Mouse (Mus musculus) cortical plate, adult 2 months (tissue): ENCODE results near the gene Agtr1b. TPM values are rescaled to one million over a fixed set of nuclear protein-coding genes. Genes with fewer than 3 reads are reported as not detected.

Source experiments
- H3K27ac ChIP-seq: fragments of 200-500 bp; 2 replicates; pipeline ENCODE4 v1.5.1; 2012; ENCODE audit warnings: low read length, control low read depth, inconsistent platforms; ENCODE audit not compliant: insufficient read depth
- H3K4me1 ChIP-seq: fragments of 200-500 bp; 2 replicates; pipeline ENCODE4 v1.6.1; 2011; ENCODE audit warnings: low read length; ENCODE audit not compliant: control insufficient read depth, insufficient read depth
- H3K4me3 ChIP-seq: fragments of 200-500 bp; 2 replicates; pipeline ENCODE4 v1.5.1; 2011; ENCODE audit warnings: mild to moderate bottlenecking, low read length, control low read depth; ENCODE audit not compliant: insufficient read depth
- CTCF ChIP-seq: fragments of 200-500 bp; IDR thresholded peaks from 2 replicates; pipeline ENCODE4 v1.5.1; 2011; ENCODE audit warnings: mild to moderate bottlenecking, control low read depth, low read length; ENCODE audit not compliant: insufficient read depth; ENCODE audit errors: extremely low read depth
- POLR2A ChIP-seq: fragments of 200-500 bp; IDR thresholded peaks from 2 replicates; pipeline ENCODE4 v1.6.1; 2011; ENCODE audit warnings: mild to moderate bottlenecking, low read length, control low read depth; ENCODE audit not compliant: insufficient read depth; ENCODE audit errors: extremely low read depth
- polyA plus RNA-seq: library from polyadenylated mRNA; depleted of rRNA; stranded (reverse); fragments of >200 nt; gene quantifications from 2 replicates; pipeline ENCODE4 v1.2.3, GENCODE M21; 2012; rRNA removed

The Agtr1b gene
- polyA plus RNA-seq: 0.11 and 0.15 TPM in 2 replicates

GRCm38 (mm10) chr3:20366558-20367522, at the start of gene Agtr1b:
Agtr1b (minus strand) TSS chr3:20367177.
- H3K4me3 ChIP-seq: no peak within 1 kb of the TSS
- H3K27ac ChIP-seq: no peak within 1 kb of the TSS
- TF ChIP-seq CTCF: no peak
- no peak for TF ChIP-seq POLR2A
- H3K4me1 ChIP-seq: no peaks in the 10 kb centered on the region

DNA sequence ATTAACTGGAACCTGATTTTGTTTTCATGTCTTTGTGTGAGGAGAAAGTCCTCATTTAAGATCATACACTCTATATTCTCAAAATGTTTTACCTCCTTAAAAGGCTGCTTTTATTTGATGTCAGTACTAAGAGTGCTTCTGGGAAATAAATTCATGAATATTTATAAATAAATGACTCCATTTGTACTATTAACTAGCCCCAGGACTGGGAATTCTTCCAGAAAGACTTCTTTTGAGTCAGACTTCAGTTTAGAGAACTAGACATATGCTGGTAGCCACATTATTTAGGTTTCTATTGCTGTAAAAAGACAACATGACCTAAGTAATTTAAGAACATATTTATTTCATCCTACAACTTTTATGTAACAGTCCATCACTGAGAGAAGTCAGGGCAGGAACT, 13.4 kb downstream of the Agtr1b start:
- TF ChIP-seq CTCF (no peak), POLR2A (no peak)

GRCm38 (mm10) chr3:20348206-20348605, 18.8 kb downstream of the Agtr1b start:
- Histone ChIP-seq H3K27ac (no peak overlapping the region), H3K4me3 (no peak overlapping the region), H3K4me1 (no peaks in the 10 kb centered on the region)
- TF ChIP-seq POLR2A (no peak), CTCF (no peak)

More for the DNA sequence above, 13.4 kb downstream of the Agtr1b start:
- Histone ChIP-seq H3K27ac (no peak overlapping the region), H3K4me3 (no peak overlapping the region), H3K4me1 (no peaks in the 10 kb centered on the region)

DNA sequence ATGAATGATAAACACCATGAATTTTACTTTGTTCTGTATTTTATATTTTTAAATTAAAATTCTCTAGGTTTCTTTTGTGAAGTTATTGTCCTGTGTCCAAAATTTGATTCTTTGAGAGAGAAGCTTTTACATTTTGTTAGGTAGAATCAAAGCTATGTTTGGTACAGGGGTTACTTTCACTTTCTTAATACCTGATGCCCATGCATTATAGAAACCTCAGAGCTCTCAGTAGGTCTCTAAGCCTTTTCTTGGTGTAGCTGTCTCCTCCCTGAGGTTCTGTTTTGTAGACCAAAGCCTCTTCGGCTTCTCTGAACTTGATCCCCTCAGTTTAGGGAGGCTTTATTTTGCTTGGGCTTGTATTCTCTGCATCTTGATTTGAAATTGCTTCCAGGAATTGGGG, 26.6 kb downstream of the Agtr1b start:
- Histone ChIP-seq H3K4me1 (no peaks in the 10 kb centered on the region), H3K4me3 (no peak overlapping the region), H3K27ac (no peak overlapping the region)
- TF ChIP-seq CTCF (no peak), POLR2A (no peak)

GRCm38 (mm10) chr3:20334681-20335080, 32.3 kb downstream of the Agtr1b start:
- Histone ChIP-seq H3K4me3 (no peak overlapping the region), H3K27ac (no peak overlapping the region), H3K4me1 (no peaks in the 10 kb centered on the region)
- TF ChIP-seq CTCF (no peak), POLR2A (no peak)

- Histone ChIP-seq H3K27ac (no peak overlapping the region), H3K4me1 (no peaks in the 10 kb centered on the region), H3K4me3 (no peak overlapping the region)
- TF ChIP-seq CTCF: no peak
These were observed 49.7 kb downstream of the Agtr1b start for GRCm38 (mm10) chr3:20317233-20317632.

DNA sequence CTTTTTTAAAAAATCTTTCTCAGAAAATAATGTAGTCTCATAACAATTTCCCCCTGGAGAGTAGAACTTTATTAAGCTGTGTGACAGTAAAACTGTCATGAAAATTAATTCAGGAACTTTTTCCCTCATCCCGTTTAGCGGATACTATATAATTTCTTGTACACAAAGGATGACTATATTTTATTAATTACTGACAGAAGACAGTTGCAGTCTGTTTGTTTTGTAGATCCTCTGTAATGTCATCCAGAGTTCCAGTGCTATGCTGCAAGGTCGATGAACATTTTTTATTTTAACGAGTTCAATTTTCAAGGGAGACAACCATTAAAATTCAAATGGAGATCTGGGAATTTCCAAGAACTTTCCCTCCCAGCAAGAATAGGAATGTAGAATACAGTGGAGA, 57.8 kb downstream of the Agtr1b start:
- Histone ChIP-seq H3K4me1 (no peaks in the 10 kb centered on the region), H3K4me3 (no peak overlapping the region), H3K27ac (no peak overlapping the region)
- no peak for TF ChIP-seq POLR2A
- no peak for TF ChIP-seq CTCF

GRCm38 (mm10) chr3:20307256-20307655, 59.7 kb downstream of the Agtr1b start:
- no peaks in the 10 kb centered on the region for H3K4me1 ChIP-seq
- H3K4me3 ChIP-seq: no peak overlapping the region
- TF ChIP-seq CTCF (no peak), POLR2A (no peak)
- no peak overlapping the region for H3K27ac ChIP-seq

DNA sequence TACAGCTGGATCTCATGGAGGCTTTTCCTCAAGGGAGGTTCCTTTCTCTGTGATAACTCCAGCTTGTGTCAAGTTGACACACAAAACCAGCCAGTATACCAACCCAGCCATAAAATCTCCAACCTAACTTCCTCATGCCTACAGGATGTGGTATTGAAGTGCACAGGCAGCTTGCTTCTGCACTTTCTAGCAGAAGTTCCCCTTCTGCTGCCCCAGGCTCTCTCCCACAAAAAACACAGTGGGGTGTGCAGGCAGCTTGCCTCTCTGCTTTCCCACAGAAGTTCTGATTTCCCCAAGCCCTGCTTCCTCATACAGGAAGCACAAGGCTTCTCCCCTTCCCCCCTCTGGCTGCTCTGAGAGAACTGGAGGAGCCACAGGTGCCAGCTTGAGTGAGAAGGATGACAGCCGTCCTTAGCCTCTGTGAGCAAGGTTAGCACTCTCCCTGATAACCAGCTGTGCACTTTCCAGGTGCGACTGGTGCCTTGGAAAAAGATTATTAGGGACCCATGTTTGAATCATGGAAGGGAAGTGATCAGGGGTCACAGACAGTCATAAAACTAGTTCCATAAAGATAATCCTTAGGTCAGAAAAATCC, 62.1 kb downstream of the Agtr1b start:
- Histone ChIP-seq H3K4me1 (no peaks in the 10 kb centered on the region), H3K27ac (no peak overlapping the region), H3K4me3 (no peak overlapping the region)
- TF ChIP-seq CTCF (no peak), POLR2A (no peak)

- H3K4me3 ChIP-seq: no peak overlapping the region
- no peak overlapping the region for H3K27ac ChIP-seq
- H3K4me1 ChIP-seq: no peaks in the 10 kb centered on the region
- TF ChIP-seq POLR2A (no peak), CTCF (no peak)
These were observed 71.4 kb downstream of the Agtr1b start for GRCm38 (mm10) chr3:20295546-20295945.
